Mouse (Mus musculus) heart, embryonic 14.5 days (tissue): ENCODE results near the gene Cyb5rl. TPM values are rescaled to one million over a fixed set of nuclear protein-coding genes. Genes with fewer than 3 reads are reported as not detected.

ENCODE experiments used
- ATAC-seq: fragments of 200-750 bp; cut with Nextera tagmentation; 2 replicates; pipeline ENCODE4 v1.8.0; 2017; ENCODE audit warnings: low read depth, moderate TSS enrichment; ENCODE audit not compliant: insufficient number of reproducible peaks, insufficient read depth, low FRiP score
- H3K27ac ChIP-seq, 2 experiments: fragments of 200-500 bp in 1 of 2; fragments of 300-500 bp in 1 of 2; sonication (generic) in 1 of 2; replicated peaks in 1 of 2; 2 replicates each; pipeline ENCODE4 v1.5.1; 2012 to 2014; ENCODE audit warnings: low read depth in 2 of 2, low read length in 2 of 2, control low read depth in 1 of 2, mild to moderate bottlenecking in 1 of 2, mixed read lengths in 1 of 2; ENCODE audit not compliant: control insufficient read depth in 1 of 2, insufficient read depth in 1 of 2
- H3K27me3 ChIP-seq: fragments of 300-500 bp; sonication (generic); 2 replicates; pipeline ENCODE4 v1.6.1; 2014; ENCODE audit warnings: mild to moderate bottlenecking, low read length, control low read depth; ENCODE audit not compliant: control insufficient read depth, insufficient read depth
- H3K36me3 ChIP-seq: fragments of 300-500 bp; sonication (generic); 2 replicates; pipeline ENCODE4 v1.6.1; 2014; ENCODE audit warnings: mild to moderate bottlenecking, control low read depth, low read length, mixed read lengths; ENCODE audit not compliant: control insufficient read depth, insufficient read depth
- H3K4me1 ChIP-seq, 2 experiments: fragments of 200-500 bp in 1 of 2; fragments of 300-500 bp in 1 of 2; sonication (generic) in 1 of 2; 2 replicates each; pipeline ENCODE4 v1.6.1; 2012 to 2014; ENCODE audit warnings: low read length in 2 of 2, control low read depth in 1 of 2, mixed read lengths in 1 of 2; ENCODE audit not compliant: control insufficient read depth in 2 of 2, insufficient read depth in 2 of 2
- H3K4me2 ChIP-seq: fragments of 300-500 bp; sonication (generic); 2 replicates; pipeline ENCODE4 v1.6.1; 2014; ENCODE audit warnings: mild to moderate bottlenecking, low read length
- H3K4me3 ChIP-seq, 2 experiments: fragments of 200-500 bp in 1 of 2; fragments of 300-500 bp in 1 of 2; sonication (generic) in 1 of 2; 2 replicates each; pipeline ENCODE4 v1.5.1; 2012 to 2014; ENCODE audit warnings: low read length in 2 of 2, mild to moderate bottlenecking in 2 of 2, control low read depth in 1 of 2, low read depth in 1 of 2, moderate library complexity in 1 of 2; ENCODE audit not compliant: control insufficient read depth in 1 of 2, insufficient read depth in 1 of 2
- H3K9ac ChIP-seq: fragments of 300-500 bp; sonication (generic); 2 replicates; pipeline ENCODE4 v1.6.1; 2014; ENCODE audit warnings: mild to moderate bottlenecking, low read length
- H3K9me3 ChIP-seq: fragments of 300-500 bp; sonication (generic); 2 replicates; pipeline ENCODE4 v1.6.1; 2016; ENCODE audit warnings: low read length, control low read depth; ENCODE audit not compliant: control insufficient read depth
- WGBS: fragments of 180-500 bp; shearing (Covaris S2); extraction: QIAGEN DNeasy Blood & Tissue Kit; methylation state at CpG from one replicate; pipeline ENCODE4 v1.1.7; 2014; 5-methylcytosine and 5-hydroxymethylcytosine counted together
- polyA plus RNA-seq: library from polyadenylated mRNA; unstranded; fragments of >200 nt; fragmentation: Nextera tagmentation; extraction: Ambion mirVana; gene quantifications from 2 replicates; pipeline ENCODE4 v1.2.1, GENCODE M21; 2014

Gene Cyb5rl
- polyA plus RNA-seq, 1 experiment from 2014 or later, result 5.1 TPM

DNA sequence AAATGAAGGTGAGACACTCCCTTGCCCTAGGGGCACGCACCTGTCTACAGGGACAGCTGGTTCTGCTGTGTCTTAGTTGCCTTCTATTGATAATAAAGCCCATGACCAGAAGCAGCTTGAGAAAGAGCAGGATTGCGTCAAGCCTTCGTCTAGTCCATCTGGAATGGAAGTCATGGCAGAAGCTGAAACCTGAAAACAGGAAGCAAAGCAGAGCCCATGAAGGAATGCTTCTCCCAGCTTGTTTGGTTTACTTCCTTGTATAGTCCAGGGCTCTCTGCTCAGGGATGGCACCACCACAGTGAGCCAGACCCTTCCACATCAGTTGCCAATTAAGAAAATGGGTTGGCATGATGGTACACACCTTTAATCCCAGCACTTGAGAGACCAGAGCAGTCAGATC, 15.4 kb downstream of the Cyb5rl start:
- Histone ChIP-seq H3K27me3 (no peaks in the 10 kb centered on the region), H3K9ac (no peak overlapping the region), H3K4me3 (no peak overlapping the region), H3K4me2 (no peak overlapping the region), H3K4me1 (peaks cover 24 to 28% of the 10 kb centered on the region in 2 experiments), H3K9me3 (no peaks in the 10 kb centered on the region), H3K27ac (no peak overlapping the region), H3K36me3 (no peaks in the 10 kb centered on the region)
- 90% methylated on average over 3 of the region's 3 CpGs for WGBS
- no peak for ATAC-seq

DNA sequence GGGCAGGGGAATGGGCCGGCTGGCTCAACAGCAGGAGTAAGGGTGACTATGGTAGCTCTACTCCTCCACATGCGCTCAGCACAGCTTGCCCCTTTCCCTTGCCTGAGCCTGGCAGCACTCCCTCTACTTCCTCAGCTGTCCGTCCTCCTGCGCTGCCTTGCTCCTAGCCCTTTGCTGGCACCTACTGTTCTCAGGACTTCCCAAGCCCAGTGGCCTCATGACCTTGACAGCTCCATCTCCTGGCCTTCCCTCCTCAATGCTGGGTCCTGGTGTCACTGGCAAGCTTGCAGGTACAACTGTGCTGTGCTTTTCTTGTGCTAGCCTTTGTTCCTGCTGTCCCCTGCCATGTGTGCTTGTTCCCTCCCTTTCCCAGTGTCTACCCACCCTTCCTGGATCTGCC, 16.3 kb downstream of the Cyb5rl start:
- H3K4me2 ChIP-seq, result no peak overlapping the region
- ATAC-seq, result no peak
- no peaks in the 10 kb centered on the region for H3K36me3 ChIP-seq
- 82% methylated on average over 4 of the region's 4 CpGs for WGBS
- no peak overlapping the region for H3K4me3 ChIP-seq
- no peak overlapping the region for H3K27ac ChIP-seq
- H3K9ac ChIP-seq, result no peak overlapping the region
- H3K9me3 ChIP-seq, result no peaks in the 10 kb centered on the region
- H3K27me3 ChIP-seq, result no peaks in the 10 kb centered on the region
- H3K4me1 ChIP-seq, result peaks cover 24 to 28% of the 10 kb centered on the region in 2 experiments

DNA sequence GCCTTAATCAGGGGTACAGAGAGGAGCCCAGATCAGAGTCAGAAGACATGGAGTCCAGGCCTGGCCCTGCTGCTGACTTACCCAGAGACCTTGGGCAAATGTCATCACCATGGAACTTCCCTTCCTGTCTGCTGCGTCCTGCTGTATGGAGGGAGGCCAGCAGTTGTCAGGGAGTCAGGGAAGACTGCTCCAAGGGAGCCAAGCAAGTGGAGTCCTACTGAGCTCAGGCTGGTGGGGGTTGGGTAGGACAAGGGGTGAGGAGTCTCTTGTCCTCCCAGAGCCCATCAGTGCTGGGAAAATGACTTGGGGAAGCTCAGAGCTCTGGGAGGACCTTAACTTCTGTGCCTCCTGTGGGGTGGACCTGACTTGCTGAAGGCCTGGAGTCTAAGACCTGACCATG, 17.6 kb downstream of the Cyb5rl start:
- Histone ChIP-seq H3K27ac (peak overlapping the region in 1 of 2 experiments; percentile 23; a peak in 1 of 4 replicates), H3K4me2 (no peak overlapping the region), H3K9me3 (no peaks in the 10 kb centered on the region), H3K36me3 (no peaks in the 10 kb centered on the region), H3K4me1 (peaks cover 22 to 25% of the 10 kb centered on the region in 2 experiments), H3K27me3 (no peaks in the 10 kb centered on the region), H3K4me3 (no peak overlapping the region), H3K9ac (no peak overlapping the region)
- 16% methylated on average over 1 of the region's 1 CpGs for WGBS
- no peak; the same call in 1 of the 2 replicates for ATAC-seq

DNA sequence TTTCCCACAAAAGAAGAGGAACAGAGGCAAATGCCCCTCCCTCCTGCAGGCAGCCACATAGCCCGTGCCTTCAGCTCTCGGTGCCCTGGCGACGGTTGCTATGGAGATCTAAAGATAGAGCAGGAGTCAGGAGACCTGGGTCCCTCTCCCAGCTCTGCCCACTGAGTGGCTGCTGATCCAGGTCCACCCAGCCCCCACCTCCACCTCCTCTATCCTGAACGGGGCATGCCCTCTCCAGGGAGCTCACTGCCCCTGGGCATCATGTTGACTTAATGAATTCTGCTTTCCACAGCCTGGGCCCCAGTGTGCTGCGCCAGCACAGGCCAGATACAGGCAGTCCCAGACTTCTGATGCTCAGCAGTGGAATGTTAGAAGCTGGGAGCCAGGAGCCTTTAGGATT, 18.1 kb downstream of the Cyb5rl start:
- Histone ChIP-seq H3K9ac (no peak overlapping the region), H3K4me2 (no peak overlapping the region), H3K9me3 (no peaks in the 10 kb centered on the region), H3K27me3 (no peaks in the 10 kb centered on the region), H3K4me1 (peaks cover 17 to 22% of the 10 kb centered on the region in 2 experiments), H3K4me3 (no peak overlapping the region), H3K27ac (0 out of 4 replicates have a peak overlapping the region, but pooled peaks of 1 of the 2 experiments have one; percentile 23), H3K36me3 (no peaks in the 10 kb centered on the region)
- ATAC-seq, result peak; percentile 67
- WGBS, result 14% methylated on average over 6 of the region's 6 CpGs

DNA sequence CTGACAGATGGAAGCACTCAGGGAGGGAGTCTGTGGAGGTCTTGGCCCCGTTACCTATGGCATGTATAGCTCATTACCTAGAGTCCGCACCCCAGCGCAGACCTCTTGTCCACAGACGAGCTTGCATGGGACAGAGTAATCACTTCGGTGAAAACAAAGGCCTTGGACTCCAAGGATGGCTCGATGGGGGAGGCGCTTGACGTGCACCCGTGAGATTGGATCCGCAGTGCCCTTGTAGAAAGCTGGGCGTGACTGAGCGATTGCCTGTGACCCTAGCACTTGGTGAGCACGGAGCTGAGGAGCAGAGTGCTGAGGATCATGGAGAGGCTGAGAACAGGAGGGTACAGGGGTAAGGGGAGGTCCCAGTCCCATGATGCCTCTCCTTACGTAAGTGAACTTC, 24.9 kb downstream of the Cyb5rl start:
- Histone ChIP-seq H3K27me3 (no peaks in the 10 kb centered on the region), H3K9me3 (no peaks in the 10 kb centered on the region), H3K4me1 (peaks cover 2 to 5% of the 10 kb centered on the region in 2 experiments; a peak in 3 of 4 replicates), H3K27ac (no peak overlapping the region), H3K9ac (no peak overlapping the region), H3K36me3 (no peaks in the 10 kb centered on the region), H3K4me3 (no peak overlapping the region), H3K4me2 (no peak overlapping the region)
- WGBS, result 84% methylated on average over 14 of the region's 14 CpGs
- no peak for ATAC-seq

DNA sequence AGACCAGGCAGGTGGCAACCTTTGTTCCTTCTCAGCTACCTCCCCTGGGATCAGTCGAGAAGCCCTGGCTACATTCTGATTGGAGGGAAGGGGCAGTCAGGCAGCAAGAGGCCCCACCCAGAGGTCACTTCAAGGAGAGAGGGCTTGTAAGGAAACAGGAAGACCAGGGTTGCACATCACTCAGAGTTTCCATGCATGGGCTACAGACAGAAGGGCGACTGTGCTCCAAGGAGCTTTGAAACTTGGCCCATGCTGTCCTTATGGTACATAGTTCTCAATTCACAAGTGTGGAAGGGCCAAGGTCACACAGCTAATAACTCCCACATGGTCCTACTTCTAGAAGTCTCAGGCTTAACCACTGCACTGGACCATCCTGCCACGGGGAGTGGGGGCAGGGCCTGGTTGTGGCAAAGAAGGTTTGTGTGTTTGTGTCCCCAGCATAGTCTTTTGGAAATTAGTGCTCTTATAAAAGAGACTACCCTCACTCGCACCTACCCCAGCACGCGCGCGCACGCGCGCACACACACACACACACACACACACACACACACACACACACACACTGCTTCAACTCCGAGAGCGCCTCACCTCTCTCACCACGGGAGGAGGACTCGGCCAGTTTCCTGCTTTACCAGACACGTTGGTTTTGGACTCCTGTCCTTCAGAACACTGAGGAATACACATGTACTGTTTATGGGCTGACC, 27.8 kb downstream of the Cyb5rl start:
- WGBS, result 81% methylated on average over 16 of the region's 16 CpGs
- ATAC-seq, result no peak
- Histone ChIP-seq H3K4me2 (no peak overlapping the region), H3K27me3 (no peaks in the 10 kb centered on the region), H3K4me1 (peaks cover 2 to 5% of the 10 kb centered on the region in 2 experiments; a peak in 3 of 4 replicates), H3K36me3 (no peaks in the 10 kb centered on the region), H3K9ac (no peak overlapping the region), H3K4me3 (no peak overlapping the region), H3K27ac (no peak overlapping the region), H3K9me3 (no peaks in the 10 kb centered on the region)

DNA sequence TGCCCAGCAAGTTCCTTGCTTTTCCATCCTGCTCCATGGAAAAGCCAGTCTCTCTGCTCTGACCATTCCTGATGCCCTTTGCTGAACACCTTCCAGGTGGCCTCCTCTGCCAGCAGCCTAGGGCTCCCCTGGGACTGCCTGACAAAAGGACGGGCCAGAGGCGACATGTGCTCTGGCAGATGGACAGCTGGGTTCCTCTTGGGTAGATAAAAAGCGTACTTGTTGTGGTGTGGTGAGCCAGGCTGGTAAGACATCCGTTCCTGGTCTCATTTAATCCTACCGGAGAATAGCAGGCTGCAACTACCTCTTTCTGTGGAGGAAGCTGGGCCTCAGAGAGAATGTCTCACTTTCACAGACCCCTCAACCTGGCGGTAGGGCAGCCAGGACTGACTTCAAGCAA, 29.3 kb downstream of the Cyb5rl start:
- Histone ChIP-seq H3K9me3 (no peaks in the 10 kb centered on the region), H3K36me3 (no peaks in the 10 kb centered on the region), H3K9ac (no peak overlapping the region), H3K27ac (no peak overlapping the region), H3K4me1 (peaks cover 2 to 5% of the 10 kb centered on the region in 2 experiments; a peak in 3 of 4 replicates), H3K4me3 (no peak overlapping the region), H3K27me3 (no peaks in the 10 kb centered on the region), H3K4me2 (no peak overlapping the region)
- 41% methylated on average over 6 of the region's 6 CpGs for WGBS
- ATAC-seq, result no peak
